Mouse (Mus musculus): ENCODE measurements around the gene Ubqln4. TPM values are rescaled to one million over a fixed set of nuclear protein-coding genes. Genes with fewer than 3 reads are reported as not detected.

The Ubqln4 gene
- total RNA-seq, 2 experiments from 2014 or later = 113 to 114 TPM

DNA sequence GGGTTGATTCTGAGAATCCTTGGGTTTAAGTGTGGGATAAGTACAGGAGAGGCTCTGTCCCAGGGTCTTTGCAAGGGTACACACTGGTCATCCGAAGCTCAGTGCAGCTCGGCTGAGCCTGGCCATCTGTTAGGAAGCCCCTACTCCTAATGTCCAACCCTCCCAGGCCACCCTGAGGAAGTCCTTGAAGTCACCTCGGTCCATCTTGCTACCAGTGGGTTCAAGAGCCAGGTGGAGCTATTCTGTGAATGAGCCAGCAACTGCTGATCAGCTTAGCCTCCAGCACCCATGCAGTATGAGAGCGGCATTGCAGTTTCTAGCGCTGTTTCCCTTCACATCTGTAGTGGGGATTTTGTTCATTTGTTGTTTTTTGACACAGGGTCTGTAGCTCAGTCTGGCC is 13.5 kb upstream of the Ubqln4 start:
- no peak for DNase-seq (ENCODE audit: extremely low spot score in 1 of 2, low spot score in 1 of 2)

DNA sequence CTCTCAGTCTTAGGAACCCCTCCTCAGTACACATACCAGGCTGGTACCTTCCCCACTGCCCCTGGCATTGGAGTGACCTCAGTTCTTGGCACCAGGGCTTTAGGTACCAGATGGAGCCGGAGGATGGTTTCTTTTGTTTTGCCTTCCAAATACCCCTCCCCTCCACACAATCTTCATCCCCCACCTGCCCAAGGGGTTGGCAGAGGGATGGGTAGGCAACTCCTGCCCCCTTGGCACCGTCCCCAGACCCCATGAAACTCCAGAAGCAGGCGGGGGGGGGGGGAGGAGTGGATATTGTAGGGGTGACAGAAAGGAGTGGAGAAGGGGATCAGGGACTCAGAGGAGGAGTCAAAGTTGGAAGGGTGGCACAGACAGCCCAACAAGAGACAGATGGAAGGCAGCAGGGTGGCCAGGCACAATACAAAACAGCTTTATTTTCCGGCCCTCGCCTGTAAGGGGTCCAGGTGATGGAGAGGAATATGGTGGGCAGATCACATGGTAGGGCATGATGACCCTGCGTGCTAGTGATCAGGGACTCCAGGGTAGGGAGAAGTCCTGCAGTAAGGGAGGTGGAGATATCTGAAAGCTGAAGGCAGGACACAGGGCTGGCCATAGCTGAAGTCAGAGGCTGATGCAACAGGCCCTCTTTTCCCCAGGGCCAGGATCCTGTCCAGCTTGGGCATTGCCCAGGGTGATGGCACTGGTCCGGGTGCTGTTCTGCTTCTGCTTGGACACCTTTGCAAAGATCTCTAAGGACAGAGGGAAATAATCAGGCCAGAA is 11.7 kb upstream of the Ubqln4 start:
- DNase-seq (ENCODE audit: extremely low spot score in 1 of 2, low spot score in 1 of 2) = no peak

DNA sequence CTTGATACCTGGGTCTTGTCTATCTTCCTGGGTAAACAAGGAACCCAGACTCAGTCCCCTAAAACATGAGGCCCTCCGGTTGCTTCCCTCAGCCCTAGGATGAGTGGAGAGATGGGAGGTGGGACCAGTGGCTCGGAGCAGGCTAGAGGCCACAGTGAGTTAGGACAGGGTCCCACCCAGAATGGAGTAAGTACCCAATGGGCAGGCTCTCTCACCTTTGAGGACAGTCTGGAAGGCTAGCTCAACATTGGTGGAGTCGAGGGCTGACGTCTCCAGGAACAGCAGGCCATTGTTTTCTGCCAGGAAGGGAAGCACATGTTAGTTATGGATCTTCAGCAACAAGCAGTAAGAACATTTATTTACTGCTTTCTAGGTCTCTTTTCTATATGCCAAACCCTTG is 11.1 kb upstream of the Ubqln4 start:
- DNase-seq (ENCODE audit: extremely low spot score in 1 of 2, low spot score in 1 of 2) = no peak

DNA sequence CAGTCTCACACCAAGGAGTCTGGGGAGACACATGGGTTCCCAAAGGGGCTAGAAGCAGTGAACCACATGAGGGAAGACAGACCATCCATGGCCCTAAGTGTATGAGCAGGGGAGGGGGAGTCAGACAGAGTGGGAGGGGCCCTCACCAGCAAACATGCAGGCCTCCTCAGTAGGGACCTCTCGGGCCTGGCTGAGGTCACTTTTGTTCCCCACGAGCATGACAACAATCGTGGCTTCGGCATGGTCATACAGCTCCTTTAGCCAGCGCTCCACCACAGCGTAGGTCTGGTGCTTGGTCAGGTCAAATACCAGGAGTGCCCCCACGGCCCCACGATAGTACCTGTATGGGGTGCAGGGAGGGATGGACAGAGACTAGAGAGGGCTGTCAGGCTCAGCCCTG is 10.4 kb upstream of the Ubqln4 start:
- DNase-seq (ENCODE audit: extremely low spot score in 1 of 2, low spot score in 1 of 2) = no peak

DNA sequence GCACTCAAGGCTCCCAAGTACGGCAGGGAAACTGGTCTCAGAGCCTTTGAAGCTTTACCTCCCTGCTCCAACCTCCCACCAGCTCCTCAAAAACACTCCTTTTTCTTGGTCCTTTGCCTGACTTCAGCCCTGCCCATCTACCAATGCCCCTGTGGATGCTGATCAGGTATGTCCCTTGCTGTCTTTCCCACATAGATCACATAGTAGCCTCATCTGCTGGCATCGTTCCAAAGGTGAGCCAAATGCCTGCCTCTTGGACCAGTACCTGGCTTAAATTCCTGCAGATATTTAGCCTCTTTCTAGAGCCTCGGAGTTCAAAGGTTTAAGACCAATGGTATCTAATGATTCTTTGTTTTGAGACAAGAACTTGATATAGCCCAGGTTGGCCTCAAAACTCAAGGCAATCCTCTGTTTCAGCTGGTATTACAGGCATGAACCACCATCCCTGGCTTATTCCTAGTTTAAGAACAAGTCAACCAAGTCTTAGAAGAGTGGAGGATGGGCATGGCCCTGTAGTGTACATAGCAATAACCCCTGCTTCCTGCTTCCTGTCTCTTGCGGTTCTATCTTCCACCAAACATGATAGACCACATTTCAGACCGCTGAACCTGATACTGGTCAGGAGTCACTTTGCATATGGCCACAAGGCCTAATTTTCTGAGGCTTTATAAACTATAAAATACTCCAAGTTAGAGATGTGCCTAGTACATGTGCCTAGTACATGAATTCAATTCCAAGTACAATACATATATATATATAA is 9.7 kb upstream of the Ubqln4 start:
- no peak for DNase-seq (ENCODE audit: extremely low spot score in 1 of 2, low spot score in 1 of 2)

DNA sequence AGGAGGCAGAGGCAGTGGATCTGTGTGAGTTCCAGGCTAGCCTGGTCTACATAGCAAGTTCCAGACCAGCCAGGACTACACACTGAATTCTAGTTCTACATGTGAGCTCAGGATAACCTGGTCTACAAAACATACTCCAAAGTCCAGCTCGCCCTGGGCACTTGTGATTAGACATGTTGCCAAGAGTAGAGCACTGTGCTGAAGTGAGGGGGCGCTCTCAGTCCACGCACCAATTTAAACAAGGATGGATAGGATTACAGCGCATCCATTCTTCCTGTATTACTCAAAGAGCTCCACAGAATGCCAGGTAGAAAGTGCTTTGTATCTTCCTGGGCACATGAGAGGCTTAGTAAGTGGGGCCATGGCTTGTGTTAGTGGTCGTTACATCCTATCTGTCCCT is 9.0 kb upstream of the Ubqln4 start:
- DNase-seq (ENCODE audit: extremely low spot score in 1 of 2, low spot score in 1 of 2) = no peak

DNA sequence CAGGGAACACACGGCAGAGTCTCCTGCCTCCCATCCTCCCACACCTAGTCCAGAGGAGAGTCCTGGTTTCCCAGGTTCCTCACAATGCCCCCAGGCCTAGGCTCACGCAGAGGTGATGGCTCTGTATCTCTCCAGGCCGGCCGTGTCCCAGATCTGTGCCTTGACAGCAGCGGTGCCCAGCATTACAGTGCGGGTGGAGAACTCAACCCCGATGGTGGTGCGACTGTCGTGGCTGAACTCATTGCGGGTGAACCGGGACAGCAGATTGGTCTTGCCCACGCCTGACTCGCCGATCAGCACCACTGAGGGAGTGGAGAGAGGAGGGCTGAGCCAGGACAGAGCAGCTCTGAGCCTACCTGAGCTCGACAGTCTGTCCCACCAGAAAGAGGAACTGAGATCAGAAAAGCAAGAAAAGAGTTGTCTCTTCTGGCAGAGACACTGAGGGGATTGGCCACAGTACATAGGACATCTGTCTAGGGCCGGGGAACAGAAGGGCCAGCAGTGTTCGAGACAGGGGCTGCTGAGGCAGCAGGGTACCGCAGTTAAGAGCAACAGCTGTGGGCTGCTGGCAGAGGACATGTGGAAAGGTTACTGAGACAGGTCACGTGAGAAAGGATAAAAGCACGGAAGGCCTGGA is 8.5 kb upstream of the Ubqln4 start:
- DNase-seq (ENCODE audit: extremely low spot score in 1 of 2, low spot score in 1 of 2) = no peak

DNA sequence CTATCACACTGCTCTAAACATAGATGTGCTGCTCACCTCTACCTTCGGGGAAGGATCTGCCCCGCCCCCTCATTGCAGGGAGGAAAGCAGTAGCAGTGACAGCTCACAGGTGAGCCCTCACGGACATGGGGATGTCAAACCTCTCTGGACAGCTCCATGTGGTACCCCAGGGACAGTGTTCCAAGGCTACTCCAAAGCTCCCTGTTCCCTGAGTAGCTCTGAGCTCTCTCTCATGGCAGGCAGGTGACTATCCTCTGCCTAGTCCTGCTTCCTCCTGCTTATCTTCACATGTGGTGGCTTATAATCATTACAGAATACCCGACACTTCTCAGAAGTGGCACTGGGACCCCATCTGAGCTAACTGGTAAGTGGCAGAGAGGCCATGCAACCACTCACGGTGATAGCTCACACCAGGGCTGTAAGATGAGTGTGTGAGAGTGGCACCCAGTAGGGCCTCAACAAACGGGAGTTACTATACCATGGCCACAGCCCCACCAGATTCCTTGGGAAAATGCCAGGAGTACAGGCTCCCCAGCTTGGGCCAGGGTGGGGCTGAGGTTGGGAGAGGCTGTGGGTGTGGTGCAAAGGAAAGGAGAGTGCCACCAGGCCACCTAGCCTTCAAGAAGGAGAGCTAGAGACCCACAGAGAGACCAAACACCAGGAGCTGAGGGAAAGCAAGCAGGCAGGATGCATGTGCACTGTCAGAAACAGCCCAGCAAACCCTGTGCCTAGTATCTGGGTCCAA is 6.7 kb upstream of the Ubqln4 start:
- no peak for DNase-seq (ENCODE audit: extremely low spot score in 1 of 2, low spot score in 1 of 2)

DNA sequence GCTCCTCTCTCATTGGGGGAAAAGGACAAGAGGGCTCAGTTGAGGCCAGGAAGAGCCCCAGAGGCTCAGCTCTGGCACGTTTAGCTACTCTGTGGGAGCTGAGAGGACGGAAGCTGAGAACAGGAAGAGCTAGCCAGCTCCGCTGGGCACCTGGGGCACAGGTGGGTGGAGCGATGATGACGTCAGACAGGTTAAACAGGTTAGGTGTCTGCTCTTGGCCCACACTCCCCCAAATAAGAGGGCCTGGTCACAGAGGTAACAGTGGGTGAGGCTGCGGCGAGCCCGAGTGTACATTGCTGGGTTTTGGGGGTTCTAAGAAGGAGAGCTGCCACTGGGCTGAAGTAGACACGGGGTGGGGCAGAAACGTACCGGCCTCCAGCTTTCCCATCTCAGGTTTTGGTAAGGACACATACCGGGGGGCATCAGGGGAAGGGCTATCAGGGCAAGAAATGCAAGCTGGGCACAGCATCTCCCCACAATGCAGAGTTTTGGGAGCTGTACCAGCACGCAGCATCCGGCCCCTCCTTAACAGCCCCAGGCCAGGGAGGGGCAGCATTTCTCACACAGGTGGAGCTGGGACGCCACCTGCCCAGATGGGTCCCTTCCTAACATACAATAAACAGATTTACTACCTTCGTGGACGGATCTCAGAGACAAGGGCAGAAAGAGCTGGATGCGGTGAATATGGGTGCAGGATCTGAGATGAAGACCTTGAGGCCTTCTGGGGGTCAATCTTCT is 5.2 kb upstream of the Ubqln4 start, which contains the start of gene Rab25:
Gene Rab25, minus strand, starts transcription at position 121 of the 738 bp plus-strand sequence.
- DNase-seq (ENCODE audit: extremely low spot score in 1 of 2, low spot score in 1 of 2) = no peak

DNA sequence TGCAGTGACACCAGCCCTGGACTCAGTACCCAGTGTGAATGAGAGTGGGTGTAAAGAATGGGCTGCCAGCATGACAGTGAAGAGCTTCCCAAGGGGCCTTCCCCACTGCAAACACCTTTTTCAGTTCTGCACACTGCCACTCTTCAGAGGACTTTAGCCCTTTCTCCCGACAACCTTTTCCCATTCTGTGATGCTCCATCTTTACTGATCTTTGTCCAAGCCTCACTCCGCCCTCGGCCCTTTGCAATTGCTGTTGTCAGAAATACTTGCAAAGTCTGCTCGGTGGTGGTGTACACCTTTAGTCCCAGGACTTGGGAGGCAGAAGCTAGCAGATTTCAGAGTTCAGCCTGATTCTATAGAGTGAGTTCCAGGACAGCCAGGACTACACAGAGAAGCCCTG is 2.0 kb upstream of the Ubqln4 start:
- no peak for DNase-seq (ENCODE audit: extremely low spot score in 1 of 2, low spot score in 1 of 2)

DNA sequence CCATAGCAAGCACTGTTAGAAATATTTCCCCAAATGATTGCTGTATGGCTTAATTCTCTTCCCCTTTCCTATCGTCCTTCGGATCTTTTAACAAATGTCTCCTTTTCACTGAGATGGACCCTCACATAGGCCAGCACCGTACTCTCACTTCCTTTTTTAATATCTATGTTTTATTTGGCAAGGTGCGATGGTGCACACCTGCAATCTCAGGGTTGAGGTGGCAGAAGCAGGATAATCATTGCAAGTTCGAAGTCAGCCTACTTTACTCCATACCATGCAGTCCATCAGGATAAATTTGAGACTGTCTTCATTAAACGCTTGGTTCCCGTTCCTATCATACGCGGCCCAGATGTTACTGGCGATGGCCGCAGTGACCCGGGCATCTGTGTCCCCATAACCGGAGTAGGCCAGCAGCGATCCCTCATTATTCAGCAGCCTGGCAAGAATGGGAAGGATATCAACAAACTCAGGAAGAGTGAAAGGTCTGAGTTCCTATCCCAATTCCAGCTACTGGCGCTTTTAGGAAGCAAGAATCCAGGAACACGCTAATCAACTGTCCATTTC is 1.4 kb upstream of the Ubqln4 start:
- no peak for DNase-seq (ENCODE audit: extremely low spot score in 1 of 2, low spot score in 1 of 2)

DNA sequence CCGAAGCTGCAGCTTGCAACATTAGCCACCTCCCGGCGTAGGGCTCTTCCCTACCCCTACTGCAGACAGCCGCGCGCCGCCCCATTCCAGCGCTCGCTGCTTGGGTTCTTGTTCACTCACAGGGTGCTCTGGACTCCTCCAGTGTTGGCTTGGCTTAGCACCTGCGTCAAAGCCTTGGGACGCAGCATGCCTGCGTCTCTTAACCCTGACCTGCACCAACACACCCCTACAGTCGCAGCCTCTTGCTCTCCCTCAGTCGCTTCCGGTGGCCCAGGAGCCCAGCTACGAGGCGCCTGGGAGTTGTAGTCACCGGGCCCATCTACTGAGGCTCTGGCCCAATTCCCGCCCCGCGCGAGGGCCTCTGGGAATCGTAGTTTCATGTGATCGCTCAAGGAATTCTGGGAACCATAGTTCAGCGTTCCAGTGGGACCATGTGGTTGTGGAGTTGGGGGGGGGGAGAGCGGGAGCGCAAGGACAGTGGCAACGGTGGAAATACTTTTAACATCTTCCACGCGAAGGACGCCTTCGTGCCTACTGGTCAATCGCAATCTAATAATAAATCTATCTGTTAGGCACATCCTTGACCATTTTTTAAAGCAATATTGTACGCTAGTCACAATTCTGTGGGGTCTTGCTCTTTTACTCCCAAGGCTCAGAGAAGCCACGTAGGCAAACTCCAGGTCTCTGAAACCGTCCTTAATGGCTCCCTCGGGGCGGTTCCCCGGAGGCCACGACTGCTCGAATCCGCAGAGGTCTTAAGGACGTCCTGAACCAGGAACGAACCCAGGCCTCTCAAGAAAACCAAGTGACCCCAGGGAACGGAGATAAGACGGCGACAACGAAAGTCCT is 658 bp upstream of the Ubqln4 start, which contains the start of gene Lamtor2:
Gene Lamtor2, minus strand, starts transcription at position 399 of the 849 bp plus-strand sequence.
- peak; percentile 93 for DNase-seq (ENCODE audit: extremely low spot score in 1 of 2, low spot score in 1 of 2)

DNA sequence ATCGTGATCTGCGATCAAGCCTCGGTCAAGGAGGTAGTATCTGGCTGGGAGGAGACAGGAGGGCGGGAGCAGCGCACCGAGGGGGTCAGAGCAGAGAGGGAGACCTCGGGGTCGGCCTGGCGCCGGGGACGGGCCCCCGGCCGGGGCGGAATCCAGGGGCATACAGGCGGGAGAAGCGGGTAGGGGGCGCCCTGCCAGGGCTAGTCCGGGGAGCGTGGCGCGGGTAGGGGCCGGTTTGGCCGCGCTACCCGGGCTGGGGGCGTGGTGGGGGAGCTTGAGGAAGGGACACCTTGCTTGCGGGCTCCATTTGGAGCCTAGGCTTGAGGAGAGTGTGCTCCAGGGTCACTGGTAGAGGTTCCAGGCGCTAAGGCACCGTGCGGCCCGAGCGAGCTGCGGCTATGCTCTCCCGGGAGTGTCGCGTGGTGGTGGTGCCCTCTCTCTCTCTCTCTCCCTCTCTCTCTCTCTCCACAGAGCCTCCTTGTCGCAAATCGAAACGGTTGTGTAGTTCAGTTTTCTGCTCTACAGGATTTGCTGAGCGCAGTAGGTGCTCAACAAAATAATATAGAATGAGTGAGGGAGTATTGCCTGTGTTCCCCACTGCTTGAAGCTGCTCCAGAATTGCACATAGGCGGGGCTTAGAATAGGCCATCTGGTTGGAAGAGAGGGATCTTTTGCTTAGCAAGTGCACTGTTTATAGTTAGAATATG is 475 bp downstream of the Ubqln4 start:
- peak in 1 of 2 experiments; percentile 51 for DNase-seq (ENCODE audit: extremely low spot score in 1 of 2, low spot score in 1 of 2)

DNA sequence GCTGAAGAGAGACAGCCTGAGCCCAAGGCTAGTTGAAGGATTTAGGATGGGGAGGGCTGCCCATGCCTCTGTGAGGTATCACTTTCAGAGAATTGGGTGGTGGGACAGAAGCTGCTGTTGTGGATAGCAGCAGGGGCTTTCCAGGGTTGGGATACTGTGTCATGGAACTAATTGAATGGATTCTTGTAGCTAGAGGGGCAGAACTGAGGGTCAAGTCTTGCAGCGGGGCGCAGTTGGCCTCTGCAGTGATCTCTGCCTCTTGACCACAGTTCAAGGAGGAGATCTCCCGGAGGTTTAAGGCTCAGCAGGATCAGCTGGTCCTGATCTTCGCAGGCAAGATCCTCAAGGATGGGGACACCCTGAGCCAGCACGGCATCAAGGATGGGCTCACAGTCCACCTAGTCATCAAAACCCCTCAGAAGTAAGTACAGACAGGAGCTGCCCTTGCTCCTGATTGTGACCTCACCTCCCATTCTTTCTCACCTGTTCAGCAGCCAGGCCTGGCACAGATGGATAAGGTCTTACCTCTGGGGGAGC is 1.6 kb downstream of the Ubqln4 start:
- no peak for DNase-seq (ENCODE audit: extremely low spot score in 1 of 2, low spot score in 1 of 2)

DNA sequence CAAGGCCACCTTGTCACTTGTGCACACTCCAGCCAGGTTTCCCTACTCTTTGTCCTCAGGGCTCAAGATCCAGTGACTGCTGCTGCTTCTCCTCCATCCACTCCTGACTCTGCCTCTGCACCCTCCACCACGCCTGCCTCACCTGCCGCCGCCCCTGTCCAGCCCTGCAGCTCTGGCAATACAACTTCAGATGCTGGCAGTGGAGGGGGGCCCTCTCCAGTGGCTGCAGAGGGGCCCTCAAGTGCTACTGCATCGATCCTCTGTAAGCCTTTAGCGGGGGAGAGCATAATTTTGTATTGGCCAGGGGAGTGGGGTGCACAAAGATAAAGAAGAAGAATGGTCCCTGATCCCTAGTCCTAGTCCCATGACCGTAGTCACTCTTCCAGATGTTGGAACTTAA is 2.2 kb downstream of the Ubqln4 start:
- DNase-seq (ENCODE audit: extremely low spot score in 1 of 2, low spot score in 1 of 2) = no peak

DNA sequence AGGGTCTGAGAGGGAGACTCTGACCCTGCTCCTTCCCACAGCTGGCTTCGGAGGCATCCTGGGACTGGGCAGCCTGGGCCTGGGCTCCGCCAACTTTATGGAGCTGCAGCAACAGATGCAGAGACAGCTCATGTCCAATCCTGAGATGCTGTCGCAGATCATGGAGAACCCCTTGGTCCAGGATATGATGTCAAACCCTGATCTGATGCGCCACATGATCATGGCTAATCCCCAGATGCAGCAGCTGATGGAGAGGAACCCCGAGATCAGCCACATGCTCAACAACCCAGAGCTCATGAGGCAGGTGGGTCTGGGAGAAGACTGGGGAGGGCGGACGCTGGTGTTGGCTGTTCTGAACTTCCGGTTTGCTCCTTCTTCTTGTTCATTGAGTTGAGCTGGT is 3.1 kb downstream of the Ubqln4 start:
- DNase-seq (ENCODE audit: extremely low spot score in 1 of 2, low spot score in 1 of 2) = no peak

DNA sequence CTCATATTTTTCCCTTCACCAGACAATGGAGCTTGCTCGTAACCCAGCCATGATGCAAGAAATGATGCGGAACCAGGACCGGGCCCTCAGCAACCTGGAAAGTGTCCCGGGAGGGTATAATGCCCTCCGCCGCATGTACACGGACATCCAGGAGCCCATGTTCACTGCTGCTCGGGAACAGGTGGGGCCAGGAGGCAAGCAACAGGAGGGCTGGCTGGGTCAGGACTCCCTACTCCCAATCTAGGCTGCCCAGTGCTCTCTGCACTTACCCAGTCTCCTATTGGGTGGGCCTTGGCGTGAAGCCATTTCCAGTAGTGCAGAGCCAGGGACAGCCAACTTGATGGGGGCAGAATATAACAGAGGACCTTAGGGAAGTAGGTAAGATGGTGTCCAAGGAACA is 6.0 kb downstream of the Ubqln4 start:
- no peak for DNase-seq (ENCODE audit: extremely low spot score in 1 of 2, low spot score in 1 of 2)

DNA sequence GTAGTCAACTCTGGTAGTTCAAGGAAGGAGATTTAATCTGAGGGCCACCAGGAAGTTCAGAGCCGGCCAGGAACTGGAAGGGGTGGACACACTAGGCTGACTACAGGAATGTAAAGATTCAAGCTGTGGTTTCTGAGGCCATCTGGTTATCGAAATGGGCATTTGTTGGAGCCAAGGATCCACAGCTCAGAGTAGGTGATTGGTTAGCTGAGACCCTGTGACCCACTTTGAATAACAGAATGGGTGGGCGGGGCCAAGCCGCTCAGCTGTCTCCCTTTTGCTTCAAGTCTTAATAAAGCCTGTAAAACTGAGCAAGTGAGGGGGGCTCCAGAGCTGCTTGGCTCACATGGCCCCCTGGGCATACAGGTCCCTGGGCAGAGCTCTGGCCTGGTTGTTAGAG is 8.4 kb downstream of the Ubqln4 start:
- DNase-seq (ENCODE audit: extremely low spot score in 1 of 2, low spot score in 1 of 2) = no peak

Measured in layer of hippocampus, postnatal 25 days (tissue).